Mouse (Mus musculus) midbrain, embryonic 10.5 days (tissue): Measurements from ENCODE around the gene Olfr1336. TPM values are rescaled to one million over a fixed set of nuclear protein-coding genes. Genes with fewer than 3 reads are reported as not detected.

Experiments used
- DNase-seq: peaks from one replicate; pipeline ENCODE4 v3.0.0-alpha.2; 2017; ENCODE audit warnings: low spot score
- H3K27ac ChIP-seq: fragments of 300-500 bp; sonication (generic); replicated peaks from 2 replicates; pipeline ENCODE4 v1.5.1; 2016; ENCODE audit warnings: mild to moderate bottlenecking
- H3K27me3 ChIP-seq: fragments of 300-500 bp; sonication (generic); 2 replicates; pipeline ENCODE4 v1.6.1; 2016; ENCODE audit warnings: low read depth, mild to moderate bottlenecking; ENCODE audit not compliant: poor library complexity, severe bottlenecking
- H3K36me3 ChIP-seq: fragments of 300-500 bp; sonication (generic); 2 replicates; pipeline ENCODE4 v1.6.1; 2016; ENCODE audit warnings: mild to moderate bottlenecking, moderate library complexity
- H3K4me1 ChIP-seq: fragments of 300-500 bp; sonication (generic); 2 replicates; pipeline ENCODE4 v1.6.1; 2016
- H3K4me3 ChIP-seq: fragments of 300-500 bp; sonication (generic); 2 replicates; pipeline ENCODE4 v1.5.1; 2016; ENCODE audit warnings: mild to moderate bottlenecking, moderate library complexity
- H3K9me3 ChIP-seq: fragments of 300-500 bp; sonication (generic); replicated peaks from 2 replicates; pipeline ENCODE4 v1.6.1; 2016; ENCODE audit warnings: mild to moderate bottlenecking
- WGBS: fragments of 180-500 bp; shearing (Covaris S2); methylation state at CpG from one replicate; pipeline ENCODE4 v1.1.7; 2016; 5-methylcytosine and 5-hydroxymethylcytosine counted together
- polyA plus RNA-seq: library from polyadenylated mRNA; unstranded; fragments of >200 nt; fragmentation: Nextera tagmentation; extraction: Ambion mirVana; gene quantifications from 2 replicates; pipeline ENCODE4 v1.2.1, GENCODE M21; 2016

Gene Olfr1336
- polyA plus RNA-seq, 1 experiment from 2014 or later, result not detected

DNA sequence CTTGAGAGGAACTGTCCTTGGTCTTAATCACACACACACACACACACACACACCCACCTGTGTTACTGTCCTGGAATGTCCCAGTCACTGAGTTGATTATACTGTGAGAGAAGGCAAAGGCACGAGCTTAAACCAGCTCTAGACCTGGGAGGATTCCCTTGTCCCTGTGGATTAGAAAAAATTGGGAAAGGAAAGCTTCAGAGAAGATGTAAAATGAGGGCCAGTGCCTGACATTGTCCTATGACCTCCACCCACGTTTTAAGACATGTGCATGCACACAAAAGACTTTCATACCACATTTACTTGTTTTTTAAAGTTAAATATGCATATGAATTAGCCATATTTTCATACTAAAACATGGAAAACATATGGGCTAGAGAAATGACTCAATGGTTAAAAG, 30.9 kb downstream of the Olfr1336 start, which contains the start of gene Olfr5:
Gene Olfr5 (minus strand): TSS at position 101 of the 400 bp plus-strand sequence.
- no peak within 1 kb of the TSS for H3K27ac ChIP-seq
- H3K4me3 ChIP-seq, result no peak within 1 kb of the TSS
- H3K4me1 ChIP-seq, result no peaks in the 10 kb centered on the region
- H3K36me3 ChIP-seq, result no peaks in the 10 kb centered on the region
- WGBS, result 52% methylated on average over 2 of the region's 2 CpGs
- H3K9me3 ChIP-seq, result peaks cover 35% of the 10 kb centered on the region
- H3K27me3 ChIP-seq, result no peaks in the 10 kb centered on the region
- no peak for DNase-seq

DNA sequence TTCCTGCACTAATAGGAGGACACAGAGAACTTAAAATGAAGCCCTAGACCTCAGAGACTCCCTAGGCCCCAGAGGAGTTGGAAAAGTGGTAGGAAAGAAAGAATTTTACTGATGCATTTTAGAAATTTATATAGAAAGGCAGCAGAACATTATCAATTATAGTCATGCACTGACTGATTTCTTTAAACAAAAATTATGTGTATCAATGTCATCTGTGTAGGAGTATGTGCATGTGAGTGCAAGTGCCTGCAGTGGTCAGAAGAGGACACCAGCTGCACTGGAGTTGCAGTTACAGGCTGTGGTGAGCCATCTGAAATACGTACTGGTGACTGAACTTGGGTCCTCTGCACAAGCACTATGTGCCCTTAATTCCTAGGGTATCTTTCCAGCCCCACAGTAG, 43.7 kb downstream of the Olfr1336 start, which contains the start of gene Olfr1347:
Gene Olfr1347 (minus strand): TSS at position 101 of the 400 bp plus-strand sequence.
- H3K36me3 ChIP-seq, result no peaks in the 10 kb centered on the region
- H3K9me3 ChIP-seq, result peaks cover 57% of the 10 kb centered on the region
- DNase-seq, result no peak
- no peaks in the 10 kb centered on the region for H3K4me1 ChIP-seq
- no peak within 1 kb of the TSS for H3K4me3 ChIP-seq
- no peaks in the 10 kb centered on the region for H3K27me3 ChIP-seq
- no peak within 1 kb of the TSS for H3K27ac ChIP-seq
- 57% methylated on average over 1 of the region's 1 CpGs for WGBS

- Histone ChIP-seq H3K36me3 (no peaks in the 10 kb centered on the region), H3K27me3 (no peaks in the 10 kb centered on the region), H3K9me3 (peaks cover 41% of the 10 kb centered on the region; the same call in 1 of the 2 replicates), H3K4me3 (no peak within 1 kb of the TSS), H3K4me1 (no peaks in the 10 kb centered on the region), H3K27ac (no peak within 1 kb of the TSS)
- WGBS, result 100% methylated on average over 1 of the region's 1 CpGs
- no peak for DNase-seq
Observed at GRCm38 (mm10) chr7:6508648-6509047, 52.7 kb downstream of the Olfr1336 start, which contains the start of gene Olfr1348. TSS of gene Olfr1348 (minus strand) at chr7:6508748.

Other genes with a start within 250 kb of the Olfr1336 start
- gene Zscan5b, start 233.9 kb upstream of the Olfr1336 start, polyA plus RNA-seq, result not detected in 2 replicates
- not detected in 2 replicates for gene Epp13, start 203.5 kb upstream of the Olfr1336 start, polyA plus RNA-seq
- gene Zfp667, start 169.6 kb upstream of the Olfr1336 start, polyA plus RNA-seq, result 6.3 and 7.7 TPM in 2 replicates
- 5.2 and 8.0 TPM in 2 replicates for gene Zfp583, start 124.9 kb upstream of the Olfr1336 start, polyA plus RNA-seq
- 2.9 and 3.9 TPM in 2 replicates for gene Gm3854, start 112.4 kb upstream of the Olfr1336 start, polyA plus RNA-seq
- gene Zfp78, start 92.9 kb upstream of the Olfr1336 start, polyA plus RNA-seq, result 1.8 and 2.7 TPM in 2 replicates
- gene Zfp28, start 72.9 kb upstream of the Olfr1336 start, polyA plus RNA-seq, result 10.2 and 12.7 TPM in 2 replicates
- gene Smim17, start 57.5 kb upstream of the Olfr1336 start, polyA plus RNA-seq, result 0.48 and 0.91 TPM in 2 replicates
- gene Gm20715, start 45.9 kb upstream of the Olfr1336 start, polyA plus RNA-seq, result not detected in 2 replicates
- 0.19 TPM in 1 of 2 replicates, not detected in the other for gene Olfr1344, start 17.5 kb upstream of the Olfr1336 start, polyA plus RNA-seq
- not detected in 2 replicates for gene Olfr1346, start 10.9 kb downstream of the Olfr1336 start, polyA plus RNA-seq
- not detected in 2 replicates for gene Olfr5, start 30.8 kb downstream of the Olfr1336 start, polyA plus RNA-seq
- not detected in 2 replicates for gene Olfr1347, start 43.6 kb downstream of the Olfr1336 start, polyA plus RNA-seq
- gene Olfr1348, start 52.6 kb downstream of the Olfr1336 start, polyA plus RNA-seq, result not detected in 2 replicates
- not detected in 2 replicates for gene Olfr1349, start 66.8 kb downstream of the Olfr1336 start, polyA plus RNA-seq
- not detected in 2 replicates for gene Olfr1350, start 108.7 kb downstream of the Olfr1336 start, polyA plus RNA-seq
- 0.48 and 0.86 TPM in 2 replicates for gene Zim1, start 240.3 kb downstream of the Olfr1336 start, polyA plus RNA-seq